Mouse (Mus musculus): ENCODE measurements at regions not wholly inside any gene's neighbourhood (a gene's known extent, or its start where the extent isn't known, plus 50 kb on each side); places are given as distances from the start of the nearest gene placed in this dataset.

DNA sequence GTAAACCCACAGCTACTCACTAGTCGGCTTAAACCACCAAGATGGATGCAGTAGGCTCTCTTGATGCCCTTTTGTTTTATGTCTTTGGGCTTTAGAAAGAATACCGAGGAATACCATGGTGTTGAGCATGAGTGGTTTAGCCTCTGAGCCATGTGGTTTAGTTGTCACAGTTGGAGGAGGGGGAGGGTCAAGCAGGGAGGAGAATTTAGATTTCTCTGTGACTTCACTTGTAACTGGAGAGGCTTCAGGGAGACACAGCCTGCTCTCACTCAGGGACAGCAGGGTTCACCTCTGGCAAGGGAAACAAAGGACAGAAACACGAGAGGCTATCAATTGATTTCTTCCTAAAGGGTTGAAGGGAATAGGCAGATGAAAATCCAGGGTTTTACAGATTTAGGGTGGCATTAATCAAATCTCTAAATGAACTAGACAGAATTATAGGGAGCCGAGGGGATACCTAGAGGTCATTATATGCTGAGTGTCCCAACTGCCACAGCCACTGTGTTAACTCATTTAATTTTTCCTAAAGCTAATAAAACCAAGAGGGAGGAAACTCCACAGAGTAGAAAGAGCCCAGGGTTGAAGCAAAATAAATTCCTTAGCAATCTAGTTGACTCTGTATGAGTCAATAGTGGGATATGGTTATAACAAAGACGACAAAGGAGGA lies 2113.7 kb upstream of the 5930422O12Rik start:
- Histone ChIP-seq H3K36me3 (ENCODE audit: control insufficient read depth, insufficient read depth, low read length) (no peaks in the 10 kb centered on the region), H3K27ac (no peak overlapping the region), H3K79me2 (replicated peaks; ENCODE audit: control insufficient read depth, insufficient read depth, low read length) (no peaks in the 10 kb centered on the region), H3K27me3 (ENCODE audit: control insufficient read depth, insufficient read depth, low read length) (no peaks in the 10 kb centered on the region), H3K9ac (ENCODE audit: low read depth, low read length) (no peak overlapping the region), H3K4me1 (ENCODE audit: control insufficient read depth, insufficient read depth, low read length) (no peaks in the 10 kb centered on the region), H3K4me3 (no peak overlapping the region)
- no peak for TF ChIP-seq EP300 (IDR thresholded peaks at IDR 0.05; ENCODE audit: insufficient read depth, low read depth, low read length)
- no peak for TF ChIP-seq POLR2A (IDR thresholded peaks at IDR 0.05; ENCODE audit: insufficient read depth, low read depth, low read length)
- TF ChIP-seq CTCF (IDR thresholded peaks at IDR 0.05): no peak
- DNase-seq: no peak
- intact Hi-C loops (cut with DNase I): no loop called here
- WGBS: 59% methylated on average over 5 of the region's 5 CpGs

DNA sequence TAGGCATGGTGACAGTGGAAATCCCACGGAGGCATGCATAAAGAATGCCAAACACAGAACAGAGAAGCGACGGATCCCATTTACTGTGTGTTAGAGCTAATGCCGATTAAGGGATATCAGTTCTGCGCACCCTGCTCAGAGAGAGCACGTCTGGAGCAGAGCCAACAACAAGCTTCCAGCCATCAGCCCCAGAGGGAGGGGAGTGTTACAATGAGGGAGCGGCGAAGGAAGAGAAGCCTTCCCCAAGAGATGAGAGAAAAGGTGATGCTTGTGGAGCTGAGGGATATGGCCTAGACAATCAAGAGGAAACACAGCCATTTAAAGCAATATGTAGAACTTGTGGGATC lies 2113.2 kb upstream of the 5930422O12Rik start:
- intact Hi-C loops (cut with DNase I): no loop called here
- no peak overlapping the region for H3K9ac ChIP-seq (ENCODE audit: low read depth, low read length)
- H3K4me1 ChIP-seq (ENCODE audit: control insufficient read depth, insufficient read depth, low read length): no peaks in the 10 kb centered on the region
- TF ChIP-seq CTCF (IDR thresholded peaks at IDR 0.05): no peak
- no peak for TF ChIP-seq POLR2A (IDR thresholded peaks at IDR 0.05; ENCODE audit: insufficient read depth, low read depth, low read length)
- no peak for TF ChIP-seq EP300 (IDR thresholded peaks at IDR 0.05; ENCODE audit: insufficient read depth, low read depth, low read length)
- no peak for DNase-seq
- no peaks in the 10 kb centered on the region for H3K27me3 ChIP-seq (ENCODE audit: control insufficient read depth, insufficient read depth, low read length)
- 25% methylated on average over 8 of the region's 8 CpGs for WGBS
- H3K36me3 ChIP-seq (ENCODE audit: control insufficient read depth, insufficient read depth, low read length): no peaks in the 10 kb centered on the region
- H3K27ac ChIP-seq: no peak overlapping the region
- no peaks in the 10 kb centered on the region for H3K79me2 ChIP-seq (replicated peaks; ENCODE audit: control insufficient read depth, insufficient read depth, low read length)
- H3K4me3 ChIP-seq: no peak overlapping the region

DNA sequence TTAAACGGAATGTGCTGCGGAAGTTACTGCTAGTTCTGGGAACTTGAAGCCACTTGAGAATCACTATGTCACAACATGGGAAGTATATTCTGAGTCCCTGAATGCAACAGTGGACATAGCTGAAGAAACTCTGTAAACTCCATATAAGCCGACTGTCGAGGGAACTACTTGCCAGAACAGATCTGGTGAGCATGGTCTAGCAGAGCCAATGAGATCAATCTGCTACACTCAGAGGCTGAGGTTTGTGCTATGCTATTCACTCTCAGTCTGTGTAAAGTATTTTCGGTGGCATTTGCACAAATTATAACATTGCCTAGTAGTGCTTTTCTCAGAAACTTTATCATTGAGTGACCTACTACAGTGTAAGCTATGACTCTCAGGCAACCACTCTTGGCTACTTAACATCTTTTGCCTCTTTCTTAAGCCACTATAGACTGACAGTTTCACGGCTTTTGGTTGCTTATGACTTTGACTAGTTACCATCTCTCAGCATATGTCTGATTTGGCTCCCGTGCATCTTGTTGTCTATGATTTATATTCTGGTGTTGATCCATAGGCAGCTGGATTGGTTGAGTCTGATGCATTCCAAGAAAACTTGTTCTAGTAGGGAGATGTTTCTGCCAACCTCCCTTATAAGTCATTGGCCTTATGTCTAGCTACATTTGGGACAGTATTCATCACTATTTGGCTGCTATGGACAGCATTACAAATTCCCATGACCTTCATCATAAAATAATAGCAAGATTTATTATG lies 2094.8 kb upstream of the 5930422O12Rik start:
- H3K4me3 ChIP-seq: no peak overlapping the region
- no peak for TF ChIP-seq POLR2A (IDR thresholded peaks at IDR 0.05; ENCODE audit: insufficient read depth, low read depth, low read length)
- no peak for TF ChIP-seq EP300 (IDR thresholded peaks at IDR 0.05; ENCODE audit: insufficient read depth, low read depth, low read length)
- TF ChIP-seq CTCF (IDR thresholded peaks at IDR 0.05): no peak
- no peak overlapping the region for H3K27ac ChIP-seq
- H3K9ac ChIP-seq (ENCODE audit: low read depth, low read length): no peak overlapping the region
- 79% methylated on average over 7 of the region's 7 CpGs for WGBS
- no peaks in the 10 kb centered on the region for H3K4me1 ChIP-seq (ENCODE audit: control insufficient read depth, insufficient read depth, low read length)
- no peaks in the 10 kb centered on the region for H3K27me3 ChIP-seq (ENCODE audit: control insufficient read depth, insufficient read depth, low read length)
- intact Hi-C loops (cut with DNase I): no loop called here
- H3K36me3 ChIP-seq (ENCODE audit: control insufficient read depth, insufficient read depth, low read length): no peaks in the 10 kb centered on the region
- no peak for DNase-seq
- H3K79me2 ChIP-seq (replicated peaks; ENCODE audit: control insufficient read depth, insufficient read depth, low read length): no peaks in the 10 kb centered on the region

DNA sequence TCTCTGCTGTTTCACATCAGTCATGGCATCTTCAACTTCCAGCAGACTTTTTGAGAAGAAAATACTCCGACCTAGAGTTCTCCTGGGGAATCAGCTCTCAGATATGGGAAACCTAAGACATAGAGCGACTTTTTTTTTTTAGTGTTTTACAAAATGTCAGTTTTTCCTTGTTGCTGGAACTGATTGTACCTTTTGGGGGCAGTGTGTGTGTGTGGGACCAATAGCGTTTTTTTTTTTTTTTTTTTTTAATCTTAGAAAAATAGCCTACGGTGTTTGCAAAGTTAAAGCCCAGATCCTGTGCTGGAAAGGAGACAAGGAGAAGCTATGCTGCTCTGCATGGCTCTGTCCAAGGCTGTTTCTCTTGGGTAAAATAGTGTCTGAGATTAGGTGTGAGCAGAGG lies 2080.0 kb upstream of the 5930422O12Rik start:
- DNase-seq: no peak
- no peak overlapping the region for H3K9ac ChIP-seq (ENCODE audit: low read depth, low read length)
- H3K36me3 ChIP-seq (ENCODE audit: control insufficient read depth, insufficient read depth, low read length): no peaks in the 10 kb centered on the region
- H3K4me1 ChIP-seq (ENCODE audit: control insufficient read depth, insufficient read depth, low read length): no peaks in the 10 kb centered on the region
- H3K79me2 ChIP-seq (replicated peaks; ENCODE audit: control insufficient read depth, insufficient read depth, low read length): no peaks in the 10 kb centered on the region
- intact Hi-C loops (cut with DNase I): no loop called here
- TF ChIP-seq EP300 (IDR thresholded peaks at IDR 0.05; ENCODE audit: insufficient read depth, low read depth, low read length): no peak
- no peak for TF ChIP-seq CTCF (IDR thresholded peaks at IDR 0.05)
- no peak for TF ChIP-seq POLR2A (IDR thresholded peaks at IDR 0.05; ENCODE audit: insufficient read depth, low read depth, low read length)
- 52% methylated on average over 4 of the region's 4 CpGs for WGBS
- H3K27ac ChIP-seq: no peak overlapping the region
- H3K4me3 ChIP-seq: no peak overlapping the region
- H3K27me3 ChIP-seq (ENCODE audit: control insufficient read depth, insufficient read depth, low read length): 0 out of 2 replicates have a peak, but pooled peaks cover 1% of the 10 kb centered on the region

DNA sequence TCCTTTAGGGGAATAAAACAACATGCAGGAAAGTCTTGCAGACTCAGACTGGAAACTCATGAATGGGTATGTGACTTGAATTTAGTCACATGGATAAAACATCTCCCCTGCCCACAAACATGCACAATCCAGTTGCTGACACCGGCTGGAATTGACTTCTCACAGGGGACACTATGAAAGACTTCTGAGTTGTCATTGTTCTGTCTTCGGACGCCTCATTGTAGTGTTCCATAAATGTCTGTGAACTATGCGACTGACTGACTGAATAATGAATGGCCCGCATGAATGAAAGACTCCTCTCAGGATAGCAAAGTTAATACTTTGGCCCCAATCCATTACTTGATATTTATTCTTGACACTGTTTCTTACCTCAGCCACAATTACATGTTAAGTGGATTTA lies 2058.9 kb upstream of the 5930422O12Rik start:
- Histone ChIP-seq H3K9ac (ENCODE audit: low read depth, low read length) (no peak overlapping the region), H3K4me3 (no peak overlapping the region), H3K36me3 (ENCODE audit: control insufficient read depth, insufficient read depth, low read length) (no peaks in the 10 kb centered on the region), H3K4me1 (ENCODE audit: control insufficient read depth, insufficient read depth, low read length) (no peaks in the 10 kb centered on the region), H3K79me2 (replicated peaks; ENCODE audit: control insufficient read depth, insufficient read depth, low read length) (no peaks in the 10 kb centered on the region), H3K27ac (no peak overlapping the region), H3K27me3 (ENCODE audit: control insufficient read depth, insufficient read depth, low read length) (no peaks in the 10 kb centered on the region)
- DNase-seq: no peak
- TF ChIP-seq CTCF (IDR thresholded peaks at IDR 0.05) (no peak), EP300 (IDR thresholded peaks at IDR 0.05; ENCODE audit: insufficient read depth, low read depth, low read length) (no peak), POLR2A (IDR thresholded peaks at IDR 0.05; ENCODE audit: insufficient read depth, low read depth, low read length) (no peak)
- WGBS: 86% methylated on average over 5 of the region's 5 CpGs
- intact Hi-C loops (cut with DNase I): no loop called here

All from heart, adult 2 months (tissue).